Mouse (Mus musculus) lung, adult 10 weeks (tissue): ENCODE measurements around the gene Scgb2b11. TPM values are rescaled to one million over a fixed set of nuclear protein-coding genes. Genes with fewer than 3 reads are reported as not detected.

Experiments
- polyA plus RNA-seq: library from polyadenylated mRNA; stranded (reverse); fragments of 350-450 nt; fragmentation: Illumina TruSeq; extraction: RNeasy Lipid Tissue Mini Kit (QIAGEN cat#74804); gene quantifications from one replicate; pipeline ENCODE4 v1.2.3, GENCODE M21; 2014; ENCODE audit warnings: low read depth, low replicate concordance; ENCODE audit not compliant: insufficient read depth

Scgb2b11 gene
- not detected for polyA plus RNA-seq

DNA sequence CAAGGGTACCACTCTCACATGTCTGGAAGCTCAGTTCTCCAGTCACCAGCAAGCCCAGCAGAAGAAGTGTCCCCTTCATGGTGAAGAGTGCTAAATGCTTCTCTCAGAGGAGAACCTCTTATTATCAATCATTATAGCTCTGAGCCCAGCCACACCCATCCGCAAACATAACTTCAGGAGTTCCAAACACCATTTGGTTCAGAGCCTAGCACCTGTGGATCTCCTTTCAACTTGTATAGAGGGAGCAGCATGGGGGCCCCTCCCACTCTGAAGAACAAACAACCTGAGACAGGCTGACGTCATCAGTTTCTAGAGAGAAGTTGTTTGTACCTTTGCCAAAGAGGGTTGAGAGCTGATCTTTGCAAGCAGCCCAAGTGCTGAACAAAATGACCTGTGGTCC lies at the start of gene Scgb2b11:
Gene Scgb2b11, minus strand, starts transcription at position 101 of the 400 bp plus-strand sequence.

GRCm38 (mm10) chr7:32222540-32222939 lies 11.6 kb upstream of the Scgb2b11 start, which contains the start of gene Scgb1b11:
TSS of gene Scgb1b11 (plus strand) at chr7:32222840.

Other genes starting within 250 kb of the Scgb2b11 start
- not detected for gene Scgb1b10, start 110.3 kb downstream of the Scgb2b11 start, polyA plus RNA-seq
- gene Scgb1b11, start 11.7 kb upstream of the Scgb2b11 start, polyA plus RNA-seq = not detected
- gene Scgb2b12, start 116.1 kb upstream of the Scgb2b11 start, polyA plus RNA-seq = not detected
- gene Scgb1b12, start 123.0 kb upstream of the Scgb2b11 start, polyA plus RNA-seq = not detected
- not detected for gene Scgb1b29, start 230.4 kb upstream of the Scgb2b11 start, polyA plus RNA-seq